Mouse (Mus musculus): Measurements from ENCODE around the gene Glp2r.

- TF ChIP-seq CTCF (IDR thresholded peaks at IDR 0.05; ENCODE audit: low read depth, low read length) (no peak), POLR2A (IDR thresholded peaks at IDR 0.05; ENCODE audit: extremely low read depth, insufficient read depth, low read length) (no peak)
Observed at GRCm38 (mm10) chr11:67790182-67790581, 19.2 kb upstream of the Glp2r start.
